Mouse (Mus musculus): ENCODE measurements around the gene Dand5. TPM values are rescaled to one million over a fixed set of nuclear protein-coding genes. Genes with fewer than 3 reads are reported as not detected.

Gene Dand5
- total RNA-seq (2018; cell fraction: chromatin; rRNA removed), result 1 to 10 TPM in 14 of 26 experiments, under 1 TPM in 6, not detected in 6; 0.29 to 7.6 (median 2.3) TPM
- 1 to 10 TPM in 21 of 26 experiments, under 1 TPM in 5; 0.33 to 3.3 (median 2.0) TPM for total RNA-seq (2018; cell fraction: cytosol; rRNA removed)
- 1 to 10 TPM in 15 of 26 experiments, under 1 TPM in 9, not detected in 2; 0.30 to 5.9 (median 1.6) TPM for total RNA-seq (2018; cell fraction: nucleus; rRNA removed)
- polyA plus RNA-seq (2018), result 1.2 to 3.3 TPM (median 2.9 TPM) in 3 replicates

GRCm38 (mm10) chr8:84822723-84823122, at the start of gene Dand5:
Dand5 (minus strand) TSS chr8:84822823.
- no peak within 1 kb of the TSS for H3K27ac ChIP-seq
- no peaks in the 10 kb centered on the region for H3K79me2 ChIP-seq (ENCODE audit: inconsistent target)
- no peak within 1 kb of the TSS for H3K4me3 ChIP-seq (ENCODE audit: inconsistent target)
- no peaks in the 10 kb centered on the region for H3K36me3 ChIP-seq (ENCODE audit: inconsistent target)
- WGBS (ENCODE audit: missing documents), result 93% methylated on average over 3 of the region's 3 CpGs

GRCm38 (mm10) chr8:84871376-84872308, 49.0 kb upstream of the Dand5 start, which contains the start of gene Syce2:
Syce2 (plus strand) TSS chr8:84872111.
- peak within 1 kb of the TSS; percentile 15; the same call in 1 of the 2 replicates for H3K27ac ChIP-seq
- H3K79me2 ChIP-seq (ENCODE audit: inconsistent target), result no peaks in the 10 kb centered on the region
- WGBS (ENCODE audit: missing documents), result 4% methylated on average over 39 of the region's 46 CpGs
- H3K36me3 ChIP-seq (ENCODE audit: inconsistent target), result peaks cover 27% of the 10 kb centered on the region
- peak within 1 kb of the TSS; percentile 27 for H3K4me3 ChIP-seq (ENCODE audit: inconsistent target)

GRCm38 (mm10) chr8:84856864-84857441, 34.3 kb upstream of the Dand5 start, which contains the start of gene Farsa:
Farsa (plus strand) TSS chr8:84856989.
- peaks cover 44% of the 10 kb centered on the region for H3K79me2 ChIP-seq (ENCODE audit: inconsistent target)
- H3K36me3 ChIP-seq (ENCODE audit: inconsistent target), result peaks cover 14% of the 10 kb centered on the region
- peak within 1 kb of the TSS; percentile 76 for H3K4me3 ChIP-seq (ENCODE audit: inconsistent target)
- WGBS (ENCODE audit: missing documents), result 0% methylated on average over 39 of the region's 39 CpGs
- H3K27ac ChIP-seq, result peak within 1 kb of the TSS; percentile 70

- WGBS (ENCODE audit: missing documents), result 94% methylated on average over 3 of the region's 3 CpGs
- H3K27ac ChIP-seq, result no peak overlapping the region
- peaks cover 44% of the 10 kb centered on the region for H3K79me2 ChIP-seq (ENCODE audit: inconsistent target)
- H3K36me3 ChIP-seq (ENCODE audit: inconsistent target), result peaks cover 9% of the 10 kb centered on the region
- H3K4me3 ChIP-seq (ENCODE audit: inconsistent target), result no peak overlapping the region
Observed at GRCm38 (mm10) chr8:84856434-84856833, 33.8 kb upstream of the Dand5 start.

- peaks cover 34% of the 10 kb centered on the region for H3K79me2 ChIP-seq (ENCODE audit: inconsistent target)
- peaks cover 25% of the 10 kb centered on the region for H3K36me3 ChIP-seq (ENCODE audit: inconsistent target)
- WGBS (ENCODE audit: missing documents), result 2% methylated on average over 6 of the region's 6 CpGs
- peak overlapping the region; percentile 89 for H3K27ac ChIP-seq
- peak overlapping the region; percentile 52 for H3K4me3 ChIP-seq (ENCODE audit: inconsistent target)
Observed at GRCm38 (mm10) chr8:84847684-84848435, 25.2 kb upstream of the Dand5 start.

GRCm38 (mm10) chr8:84846722-84847572, 24.3 kb upstream of the Dand5 start, which contains the start of gene Calr:
Calr (minus strand) TSS chr8:84846934.
- H3K36me3 ChIP-seq (ENCODE audit: inconsistent target), result peaks cover 30% of the 10 kb centered on the region
- H3K79me2 ChIP-seq (ENCODE audit: inconsistent target), result peaks cover 34% of the 10 kb centered on the region
- H3K4me3 ChIP-seq (ENCODE audit: inconsistent target), result peak within 1 kb of the TSS; percentile 85
- peak within 1 kb of the TSS; percentile 89 for H3K27ac ChIP-seq
- WGBS (ENCODE audit: missing documents), result under 1% methylated on average over 52 of the region's 55 CpGs

GRCm38 (mm10) chr8:84846094-84846721, 23.6 kb upstream of the Dand5 start:
- Histone ChIP-seq H3K36me3 (ENCODE audit: inconsistent target) (peaks cover 30% of the 10 kb centered on the region), H3K79me2 (ENCODE audit: inconsistent target) (peaks cover 34% of the 10 kb centered on the region), H3K27ac (peak overlapping the region; percentile 73), H3K4me3 (ENCODE audit: inconsistent target) (peak overlapping the region; percentile 85)
- WGBS (ENCODE audit: missing documents), result 2% methylated on average over 25 of the region's 30 CpGs

GRCm38 (mm10) chr8:84845355-84846093, 22.9 kb upstream of the Dand5 start:
- WGBS (ENCODE audit: missing documents), result 8% methylated on average over 12 of the region's 12 CpGs
- H3K27ac ChIP-seq, result peak overlapping the region; percentile 73

GRCm38 (mm10) chr8:84844397-84845070, 21.9 kb upstream of the Dand5 start:
- H3K36me3 ChIP-seq (ENCODE audit: inconsistent target), result peaks cover 30% of the 10 kb centered on the region
- WGBS (ENCODE audit: missing documents), result 64% methylated on average over 9 of the region's 9 CpGs
- no peak overlapping the region for H3K27ac ChIP-seq
- H3K79me2 ChIP-seq (ENCODE audit: inconsistent target), result peaks cover 39% of the 10 kb centered on the region
- H3K4me3 ChIP-seq (ENCODE audit: inconsistent target), result peak overlapping the region; percentile 85

More at GRCm38 (mm10) chr8:84845355-84846093, 22.9 kb upstream of the Dand5 start:
- peaks cover 30% of the 10 kb centered on the region for H3K36me3 ChIP-seq (ENCODE audit: inconsistent target)
- H3K79me2 ChIP-seq (ENCODE audit: inconsistent target), result peaks cover 34% of the 10 kb centered on the region
- H3K4me3 ChIP-seq (ENCODE audit: inconsistent target), result peak overlapping the region; percentile 85

- no peak overlapping the region for H3K27ac ChIP-seq
- H3K4me3 ChIP-seq (ENCODE audit: inconsistent target), result no peak overlapping the region
- H3K36me3 ChIP-seq (ENCODE audit: inconsistent target), result peaks cover 52% of the 10 kb centered on the region
- WGBS (ENCODE audit: missing documents), result 75% methylated on average over 1 of the region's 1 CpGs
- H3K79me2 ChIP-seq (ENCODE audit: inconsistent target), result peaks cover 56% of the 10 kb centered on the region
Observed at GRCm38 (mm10) chr8:84841514-84841913, 18.9 kb upstream of the Dand5 start.

- Histone ChIP-seq H3K4me3 (ENCODE audit: inconsistent target) (peak within 1 kb of the TSS; percentile 50), H3K36me3 (ENCODE audit: inconsistent target) (peaks cover 62% of the 10 kb centered on the region), H3K79me2 (ENCODE audit: inconsistent target) (peaks cover 45% of the 10 kb centered on the region), H3K27ac (peak within 1 kb of the TSS; percentile 39)
- under 1% methylated on average over 51 of the region's 55 CpGs for WGBS (ENCODE audit: missing documents)
Observed at GRCm38 (mm10) chr8:84840248-84840999, 17.8 kb upstream of the Dand5 start, which contains the start of gene Rad23a. Rad23a (minus strand) TSS chr8:84840665.

Measured in macrophage (primary cell).